Mouse (Mus musculus) neural tube, embryonic 14.5 days (tissue): ENCODE measurements around the gene Hs6st3. TPM values are rescaled to one million over a fixed set of nuclear protein-coding genes. Genes with fewer than 3 reads are reported as not detected.

Experiments used
- ATAC-seq: fragments of 200-750 bp; cut with Nextera tagmentation; 2 replicates; pipeline ENCODE4 v1.8.0; 2017; ENCODE audit warnings: low read depth, mild to moderate bottlenecking, moderate TSS enrichment, moderate library complexity
- H3K27ac ChIP-seq: fragments of 300-500 bp; sonication (generic); 2 replicates; pipeline ENCODE4 v1.5.1; 2014; ENCODE audit warnings: low read depth, mild to moderate bottlenecking, control low read depth, low read length, moderate library complexity, mixed read lengths
- H3K27me3 ChIP-seq: fragments of 300-500 bp; sonication (generic); 2 replicates; pipeline ENCODE4 v1.6.1; 2014; ENCODE audit warnings: low read length; ENCODE audit not compliant: control insufficient read depth, insufficient read depth
- H3K36me3 ChIP-seq: fragments of 300-500 bp; sonication (generic); 2 replicates; pipeline ENCODE4 v1.6.1; 2014; ENCODE audit warnings: low read length, mixed read lengths; ENCODE audit not compliant: control insufficient read depth, insufficient read depth
- H3K4me1 ChIP-seq: fragments of 300-500 bp; sonication (generic); 2 replicates; pipeline ENCODE4 v1.6.1; 2014; ENCODE audit warnings: low read length; ENCODE audit not compliant: control insufficient read depth, insufficient read depth
- H3K4me2 ChIP-seq: fragments of 300-500 bp; sonication (generic); 2 replicates; pipeline ENCODE4 v1.6.1; 2014; ENCODE audit warnings: mild to moderate bottlenecking, low read depth, low read length, control low read depth
- H3K4me3 ChIP-seq: fragments of 300-500 bp; sonication (generic); 2 replicates; pipeline ENCODE4 v1.5.1; 2014; ENCODE audit warnings: low read depth, low read length, control low read depth, mixed read lengths
- H3K9ac ChIP-seq: fragments of 300-500 bp; sonication (generic); replicated peaks from 2 replicates; pipeline ENCODE4 v1.6.1; 2014; ENCODE audit warnings: low read depth, mild to moderate bottlenecking, control low read depth, low read length, mixed read lengths
- H3K9me3 ChIP-seq: fragments of 300-500 bp; sonication (generic); 2 replicates; pipeline ENCODE4 v1.6.1; 2016; ENCODE audit warnings: low read length; ENCODE audit not compliant: control insufficient read depth
- WGBS: fragments of 180-500 bp; shearing (Covaris S2); extraction: QIAGEN DNeasy Blood & Tissue Kit; methylation state at CpG from one replicate; pipeline ENCODE4 v1.1.7; 2014; 5-methylcytosine and 5-hydroxymethylcytosine counted together
- polyA plus RNA-seq: library from polyadenylated mRNA; unstranded; fragments of >200 nt; fragmentation: Nextera tagmentation; extraction: Ambion mirVana; gene quantifications from 2 replicates; pipeline ENCODE4 v1.2.1, GENCODE M21; 2014

Gene Hs6st3
- polyA plus RNA-seq, 1 experiment from 2014 or later = 6.5 TPM

- Histone ChIP-seq H3K27ac (no peak overlapping the region), H3K4me3 (no peak overlapping the region), H3K27me3 (no peaks in the 10 kb centered on the region), H3K4me1 (no peaks in the 10 kb centered on the region), H3K9ac (no peak overlapping the region), H3K36me3 (no peaks in the 10 kb centered on the region), H3K4me2 (no peak overlapping the region), H3K9me3 (no peaks in the 10 kb centered on the region)
- no peak for ATAC-seq
- WGBS = 85% methylated on average over 1 of the region's 1 CpGs
Measured at GRCm38 (mm10) chr14:119667421-119667820, 529.3 kb downstream of the Hs6st3 start.

GRCm38 (mm10) chr14:119670836-119671587 lies 532.9 kb downstream of the Hs6st3 start:
- no peak overlapping the region for H3K9ac ChIP-seq
- H3K9me3 ChIP-seq = no peaks in the 10 kb centered on the region
- WGBS = 87% methylated on average over 16 of the region's 16 CpGs
- no peak for ATAC-seq
- H3K4me3 ChIP-seq = no peak overlapping the region
- no peaks in the 10 kb centered on the region for H3K4me1 ChIP-seq
- no peak overlapping the region for H3K4me2 ChIP-seq
- no peaks in the 10 kb centered on the region for H3K27me3 ChIP-seq
- H3K27ac ChIP-seq = no peak overlapping the region
- H3K36me3 ChIP-seq = no peaks in the 10 kb centered on the region

- no peak overlapping the region for H3K4me3 ChIP-seq
- H3K4me2 ChIP-seq = no peak overlapping the region
- ATAC-seq = no peak
- H3K4me1 ChIP-seq = no peaks in the 10 kb centered on the region
- H3K9ac ChIP-seq = no peak overlapping the region
- no peak overlapping the region for H3K27ac ChIP-seq
- no peaks in the 10 kb centered on the region for H3K36me3 ChIP-seq
- 94% methylated on average over 11 of the region's 11 CpGs for WGBS
- no peaks in the 10 kb centered on the region for H3K9me3 ChIP-seq
- H3K27me3 ChIP-seq = no peaks in the 10 kb centered on the region
Measured at GRCm38 (mm10) chr14:119678574-119678973, 540.4 kb downstream of the Hs6st3 start.

- Histone ChIP-seq H3K9me3 (no peaks in the 10 kb centered on the region), H3K4me3 (no peak overlapping the region), H3K36me3 (no peaks in the 10 kb centered on the region), H3K4me2 (no peak overlapping the region), H3K27ac (no peak overlapping the region), H3K4me1 (no peaks in the 10 kb centered on the region), H3K27me3 (no peaks in the 10 kb centered on the region), H3K9ac (no peak overlapping the region)
- no peak for ATAC-seq
- WGBS = 70% methylated on average over 4 of the region's 4 CpGs
Measured at GRCm38 (mm10) chr14:119680052-119680451, 541.9 kb downstream of the Hs6st3 start.

- H3K4me1 ChIP-seq = no peaks in the 10 kb centered on the region
- no peak overlapping the region for H3K4me2 ChIP-seq
- H3K9me3 ChIP-seq = no peaks in the 10 kb centered on the region
- H3K36me3 ChIP-seq = no peaks in the 10 kb centered on the region
- H3K4me3 ChIP-seq = no peak overlapping the region
- ATAC-seq = no peak
- H3K9ac ChIP-seq = no peak overlapping the region
- H3K27ac ChIP-seq = no peak overlapping the region
- WGBS = 80% methylated on average over 2 of the region's 2 CpGs
- no peaks in the 10 kb centered on the region for H3K27me3 ChIP-seq
Measured at GRCm38 (mm10) chr14:119687885-119688284, 549.7 kb downstream of the Hs6st3 start.

GRCm38 (mm10) chr14:119699982-119700381 lies 561.8 kb downstream of the Hs6st3 start:
- Histone ChIP-seq H3K4me3 (no peak overlapping the region), H3K4me1 (no peaks in the 10 kb centered on the region), H3K27me3 (no peaks in the 10 kb centered on the region), H3K4me2 (no peak overlapping the region), H3K9me3 (no peaks in the 10 kb centered on the region), H3K9ac (no peak overlapping the region), H3K36me3 (no peaks in the 10 kb centered on the region), H3K27ac (no peak overlapping the region)
- WGBS = 52% methylated on average over 4 of the region's 4 CpGs
- peak; percentile 83; the same call in 1 of the 2 replicates for ATAC-seq

- Histone ChIP-seq H3K4me3 (no peak overlapping the region), H3K27ac (no peak overlapping the region), H3K36me3 (no peaks in the 10 kb centered on the region), H3K9ac (no peak overlapping the region), H3K4me2 (no peak overlapping the region), H3K4me1 (no peaks in the 10 kb centered on the region), H3K27me3 (no peaks in the 10 kb centered on the region), H3K9me3 (no peaks in the 10 kb centered on the region)
- 90% methylated on average over 3 of the region's 3 CpGs for whole genome bisulfite sequencing
- no peak for ATAC-seq
Measured at GRCm38 (mm10) chr14:119714712-119715111, 576.6 kb downstream of the Hs6st3 start.

- Histone ChIP-seq H3K4me1 (no peaks in the 10 kb centered on the region), H3K27ac (no peak overlapping the region), H3K4me3 (no peak overlapping the region), H3K9me3 (no peaks in the 10 kb centered on the region), H3K4me2 (no peak overlapping the region), H3K27me3 (no peaks in the 10 kb centered on the region), H3K9ac (no peak overlapping the region), H3K36me3 (no peaks in the 10 kb centered on the region)
- 90% methylated on average over 1 of the region's 1 CpGs for WGBS
- 0 out of 2 replicates have a peak, but pooled peaks have one; percentile 34 for ATAC-seq
Measured at GRCm38 (mm10) chr14:119717323-119717722, 579.2 kb downstream of the Hs6st3 start.

GRCm38 (mm10) chr14:119725102-119725501 lies 587.0 kb downstream of the Hs6st3 start:
- Histone ChIP-seq H3K4me2 (no peak overlapping the region), H3K27ac (no peak overlapping the region), H3K36me3 (no peaks in the 10 kb centered on the region), H3K9ac (no peak overlapping the region), H3K9me3 (no peaks in the 10 kb centered on the region), H3K27me3 (no peaks in the 10 kb centered on the region), H3K4me1 (no peaks in the 10 kb centered on the region), H3K4me3 (no peak overlapping the region)
- no peak for ATAC-seq
- 85% methylated on average over 6 of the region's 6 CpGs for WGBS
